Mouse (Mus musculus) ES-CJ7 (cell line): ENCODE results near the gene Gm31371.
"Not testable (repeated sequence)": the region's sequence is repeated elsewhere in the genome, so short reads cannot be mapped to it uniquely, and the experiment has no call there.

Experiments
- DNase-seq: peaks from one replicate; pipeline ENCODE4 v3.0.0; 2011; ENCODE audit warnings: low read depth, low spot score

Gene Gm31371

DNA sequence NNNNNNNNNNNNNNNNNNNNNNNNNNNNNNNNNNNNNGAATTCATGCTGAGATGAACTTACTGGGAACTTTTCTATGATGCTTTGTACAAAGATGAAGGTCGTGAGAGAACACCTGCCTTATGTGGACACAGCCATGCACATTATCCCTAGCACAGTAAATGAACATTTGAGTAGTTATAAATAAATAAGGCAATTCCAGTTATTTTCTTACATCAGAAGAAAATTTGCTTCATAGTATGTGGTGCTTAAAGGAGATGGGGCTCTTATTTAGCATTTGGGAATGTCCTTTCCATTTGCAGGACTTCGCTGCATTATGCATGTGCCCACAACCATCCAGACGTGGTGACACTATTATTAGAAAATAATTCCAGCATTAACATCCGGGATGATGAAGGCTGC lies at the start of gene Gm31371:
Gene Gm31371 (plus strand): TSS at position 301 of the 400 bp plus-strand sequence.
- DNase-seq: not testable (repeated sequence)

DNA sequence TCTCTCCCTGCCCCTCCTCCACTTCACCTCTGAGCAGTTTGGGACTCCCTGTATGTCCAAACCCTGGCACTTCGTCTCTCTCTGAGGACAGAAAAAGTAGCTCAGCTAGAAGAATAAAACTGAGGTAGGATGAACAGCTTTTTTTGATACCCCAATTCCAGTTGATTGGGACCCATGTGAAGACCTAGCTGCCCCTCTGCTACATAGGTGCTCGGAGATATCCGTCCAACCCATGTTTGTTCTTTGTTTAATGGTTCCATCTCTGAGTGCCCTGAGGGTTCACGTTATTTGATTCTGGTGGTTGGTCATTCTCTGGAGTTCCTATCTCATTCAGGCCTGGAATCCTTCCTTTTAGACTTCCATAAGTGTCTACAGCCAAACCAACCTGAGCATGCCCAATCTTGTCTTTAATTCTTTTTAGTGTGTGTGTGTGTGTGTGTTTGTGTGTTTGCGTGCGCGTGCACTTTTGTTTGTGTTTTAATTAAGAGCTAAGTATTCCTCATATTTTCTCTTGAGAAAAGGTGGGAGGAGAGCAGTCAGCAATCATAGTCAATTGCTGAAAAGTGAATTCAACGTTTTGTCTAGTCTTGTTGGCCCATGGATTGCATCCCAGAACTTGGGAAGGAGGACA lies 3.3 kb downstream of the Gm31371 start:
- not testable (repeated sequence) for DNase-seq

DNA sequence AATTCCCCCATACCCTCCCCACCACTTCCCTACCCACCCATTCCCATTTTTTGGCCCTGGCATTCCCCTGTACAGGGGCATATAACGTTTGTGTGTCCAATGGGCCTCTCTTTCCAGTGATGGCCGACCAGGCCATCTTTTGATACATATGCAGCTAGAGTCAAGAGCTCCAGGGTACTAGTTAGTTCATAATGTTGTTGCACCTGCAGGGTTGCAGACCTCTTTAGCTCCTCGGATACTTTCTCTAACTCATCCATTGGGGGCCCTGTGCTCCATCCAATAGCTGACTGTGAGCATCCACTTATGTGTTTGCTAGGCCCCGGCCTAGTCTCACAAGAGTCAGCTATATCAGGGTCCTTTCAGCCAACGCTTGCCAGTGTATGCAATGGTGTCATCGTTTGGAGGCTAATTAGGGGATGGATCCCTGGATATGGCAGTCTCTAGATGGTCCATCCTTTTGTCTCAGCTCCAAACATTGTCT lies 5.7 kb downstream of the Gm31371 start:
- not testable (repeated sequence) for DNase-seq

DNA sequence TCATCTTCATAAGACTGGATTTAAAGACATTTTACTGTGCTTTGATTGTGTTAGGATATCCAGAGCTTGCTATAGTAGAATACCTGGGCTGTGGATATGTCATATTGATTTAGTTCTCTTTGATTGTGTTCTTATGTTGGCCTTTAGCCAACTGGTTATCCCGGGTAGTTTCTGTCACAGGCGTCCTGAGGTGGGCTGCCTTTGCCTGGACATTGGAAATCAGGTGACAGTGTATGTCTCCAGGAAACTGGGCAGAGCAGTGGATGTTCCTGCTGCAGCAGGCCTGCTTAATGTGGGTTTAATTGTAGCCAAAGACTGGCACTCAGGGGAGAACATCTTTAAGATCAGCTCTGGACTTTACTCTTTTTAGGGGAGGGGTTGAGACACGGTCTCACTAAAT lies 15.9 kb downstream of the Gm31371 start:
- not testable (repeated sequence) for DNase-seq

DNA sequence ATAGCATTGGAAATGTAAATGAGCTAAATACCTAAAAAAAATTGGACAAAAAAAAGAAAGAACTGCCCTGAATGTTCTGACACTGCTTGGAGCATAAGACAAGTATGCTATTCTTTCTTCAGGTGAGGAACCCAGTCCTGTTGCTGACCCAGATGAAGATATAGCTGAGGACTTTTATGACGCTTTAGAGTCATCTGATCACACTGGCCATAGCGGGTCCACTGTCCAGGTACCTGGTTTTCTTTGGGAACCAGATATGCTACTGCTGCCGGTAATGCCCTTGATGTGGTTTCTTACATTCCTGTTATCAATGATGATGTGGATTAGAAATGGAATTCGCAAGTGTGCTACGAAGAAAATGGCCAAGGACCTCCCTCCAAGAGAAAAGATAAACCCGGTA lies 31.1 kb downstream of the Gm31371 start:
- DNase-seq: not testable (repeated sequence)

DNA sequence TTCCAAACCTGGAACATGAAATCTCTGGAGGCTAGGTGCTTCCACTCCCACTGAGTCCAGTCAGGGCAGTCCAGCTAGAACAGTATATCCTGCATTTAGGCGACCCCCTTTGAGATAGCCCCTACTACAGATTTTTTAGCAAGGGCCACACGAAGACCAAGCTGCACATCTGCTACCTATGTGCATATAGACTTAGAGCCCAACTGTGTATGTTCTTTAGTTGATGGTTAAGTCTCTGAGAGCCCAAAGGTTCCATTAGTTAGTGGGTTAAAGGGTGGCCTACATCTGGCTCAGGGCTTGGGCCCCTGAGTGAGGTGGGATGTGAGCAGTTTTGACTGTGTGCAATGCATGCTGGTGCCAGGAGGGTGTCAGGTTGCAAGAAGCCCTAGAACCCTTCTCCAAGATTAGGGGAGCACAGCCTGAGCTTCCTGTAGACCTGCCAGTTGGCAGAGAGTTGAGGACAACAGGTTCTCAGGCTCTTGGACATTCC lies 32.4 kb downstream of the Gm31371 start:
- DNase-seq: not testable (repeated sequence)

DNA sequence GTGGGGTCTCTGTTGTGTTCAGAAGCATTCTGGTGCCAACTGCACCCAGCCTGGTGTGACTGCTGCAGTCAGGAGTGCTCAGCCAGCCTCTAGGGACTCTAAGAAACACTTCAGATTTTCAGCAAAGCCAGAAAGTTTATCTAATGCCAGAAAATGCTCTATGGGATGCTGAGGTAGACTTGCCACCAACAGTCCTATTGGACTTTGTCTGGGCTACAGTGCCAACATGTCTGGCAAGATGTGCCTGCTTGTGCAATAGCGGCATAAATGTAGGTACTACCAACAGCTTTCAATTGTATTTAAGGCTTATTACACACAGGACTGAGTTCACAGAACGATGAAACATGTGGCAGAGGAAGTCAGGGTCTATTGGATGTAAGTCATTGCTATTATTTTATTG lies 57.7 kb downstream of the Gm31371 start:
- DNase-seq: no peak

DNA sequence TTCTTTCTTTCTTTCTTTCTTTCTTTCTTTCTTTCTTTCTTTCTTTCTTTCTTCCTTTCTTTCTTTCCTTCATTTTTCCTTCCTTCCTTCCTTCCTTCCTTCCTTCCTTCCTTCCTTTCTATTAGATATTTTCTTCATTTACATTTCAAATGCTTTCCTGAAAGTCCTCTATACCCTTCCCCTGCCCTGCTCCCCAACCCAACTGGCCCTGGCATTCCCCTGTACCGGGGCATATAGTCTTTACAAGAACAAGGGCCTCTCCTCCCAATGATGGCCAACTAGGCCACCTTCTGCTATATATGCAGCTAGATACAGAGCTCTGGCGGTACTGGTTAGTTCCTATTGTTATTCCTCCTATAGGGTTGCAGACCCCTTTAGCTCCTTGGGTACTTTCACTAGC lies 60.6 kb downstream of the Gm31371 start:
- DNase-seq: not testable (repeated sequence)

DNA sequence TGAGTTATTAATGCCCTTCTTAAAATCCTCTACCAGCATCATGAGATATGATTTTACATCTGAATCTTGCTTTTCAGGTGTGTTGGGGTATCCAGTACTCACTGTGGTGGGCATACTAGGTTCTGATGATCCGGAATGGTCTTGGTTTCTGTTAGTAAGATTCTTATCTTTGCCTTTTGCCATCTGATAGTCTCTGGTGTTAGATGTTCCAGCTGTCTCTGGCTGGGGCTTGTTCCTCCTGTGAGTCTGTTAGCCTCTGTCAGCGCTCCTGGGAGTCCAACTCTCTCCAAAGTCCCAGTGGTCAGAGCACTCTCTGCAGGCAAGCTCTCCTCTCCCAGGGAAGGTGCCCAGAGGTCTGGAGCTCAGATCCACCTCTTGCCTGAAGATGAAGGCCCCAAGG lies 65.0 kb downstream of the Gm31371 start:
- not testable (repeated sequence) for DNase-seq

DNA sequence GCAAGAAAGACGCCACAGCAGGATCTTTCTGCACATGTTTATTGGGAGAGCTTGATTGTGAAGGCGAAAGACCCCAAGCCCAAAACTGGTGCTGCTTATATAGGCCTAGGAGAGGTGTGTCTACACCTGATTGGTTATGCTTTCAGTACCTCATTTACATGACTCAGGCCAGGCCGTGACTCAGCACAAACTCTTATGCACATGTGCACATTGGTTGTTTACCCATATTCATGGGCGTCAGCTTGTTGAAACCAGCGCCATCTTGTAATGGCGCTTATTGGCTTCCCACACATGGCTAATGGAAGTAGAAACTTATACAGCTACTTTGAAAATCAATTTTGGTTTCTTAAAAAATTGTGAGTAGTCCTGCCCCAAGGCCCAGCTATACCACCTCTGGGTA lies 72.0 kb downstream of the Gm31371 start:
- not testable (repeated sequence) for DNase-seq
